Mouse (Mus musculus): Measurements from ENCODE around the gene Abcf1.
"Not testable (repeated sequence)": the region's sequence is repeated elsewhere in the genome, so short reads cannot be mapped to it uniquely, and the experiment has no call there.

- not testable (repeated sequence) for TF ChIP-seq CTCF (IDR thresholded peaks at IDR 0.05; ENCODE audit: borderline replicate concordance, insufficient read depth, low read length); POLR2A (IDR thresholded peaks at IDR 0.05; ENCODE audit: low read depth, low read length)
These were observed 18.6 kb downstream of the Abcf1 start for GRCm38 (mm10) chr17:35950946-35951345.
